Mouse (Mus musculus) liver, embryonic 16.5 days (tissue): Measurements from ENCODE around the gene Ncoa4. TPM values are rescaled to one million over a fixed set of nuclear protein-coding genes. Genes with fewer than 3 reads are reported as not detected.
"Not testable (repeated sequence)": the region's sequence is repeated elsewhere in the genome, so short reads cannot be mapped to it uniquely, and the experiment has no call there.

ENCODE experiments used
- ATAC-seq: fragments of 200-750 bp; cut with Nextera tagmentation; 2 replicates; pipeline ENCODE4 v1.8.0; 2017; ENCODE audit warnings: low read depth, mild to moderate bottlenecking, moderate number of reproducible peaks, moderate library complexity
- H3K27ac ChIP-seq: fragments of 300-500 bp; sonication (generic); 2 replicates; pipeline ENCODE4 v1.5.1; 2014; ENCODE audit warnings: mild to moderate bottlenecking, low read length
- H3K27me3 ChIP-seq: fragments of 300-500 bp; sonication (generic); 2 replicates; pipeline ENCODE4 v1.6.1; 2014; ENCODE audit warnings: low read depth, low read length, mixed read lengths; ENCODE audit not compliant: control insufficient read depth, insufficient read depth
- H3K36me3 ChIP-seq: fragments of 300-500 bp; sonication (generic); 2 replicates; pipeline ENCODE4 v1.6.1; 2014; ENCODE audit warnings: mild to moderate bottlenecking; ENCODE audit not compliant: control insufficient read depth, insufficient read depth
- H3K4me1 ChIP-seq: fragments of 300-500 bp; sonication (generic); 2 replicates; pipeline ENCODE4 v1.6.1; 2014; ENCODE audit warnings: low read depth, low read length, mixed read lengths; ENCODE audit not compliant: control insufficient read depth
- H3K4me2 ChIP-seq: fragments of 300-500 bp; sonication (generic); 2 replicates; pipeline ENCODE4 v1.6.1; 2014; ENCODE audit warnings: low read depth, low read length, mixed read lengths
- H3K4me3 ChIP-seq: fragments of 300-500 bp; sonication (generic); 2 replicates; pipeline ENCODE4 v1.5.1; 2014; ENCODE audit warnings: low read depth, mild to moderate bottlenecking, low read length
- H3K9ac ChIP-seq: fragments of 300-500 bp; sonication (generic); 2 replicates; pipeline ENCODE4 v1.6.1; 2014; ENCODE audit warnings: low read depth, low read length
- H3K9me3 ChIP-seq: fragments of 300-500 bp; sonication (generic); replicated peaks from 2 replicates; pipeline ENCODE4 v1.6.1; 2016; ENCODE audit warnings: low read length; ENCODE audit not compliant: control insufficient read depth
- WGBS: fragments of 180-500 bp; shearing (Covaris S2); extraction: QIAGEN DNeasy Blood & Tissue Kit; methylation state at CpG from one replicate; pipeline ENCODE4 v1.1.7; 2014; ENCODE audit not compliant: insufficient replicate concordance; 5-methylcytosine and 5-hydroxymethylcytosine counted together
- polyA plus RNA-seq: library from polyadenylated mRNA; unstranded; fragments of >200 nt; fragmentation: Nextera tagmentation; extraction: Ambion mirVana; gene quantifications from 2 replicates; pipeline ENCODE4 v1.2.1, GENCODE M21; 2015

Ncoa4 gene
- polyA plus RNA-seq, 1 experiment from 2014 or later: 363 TPM

DNA sequence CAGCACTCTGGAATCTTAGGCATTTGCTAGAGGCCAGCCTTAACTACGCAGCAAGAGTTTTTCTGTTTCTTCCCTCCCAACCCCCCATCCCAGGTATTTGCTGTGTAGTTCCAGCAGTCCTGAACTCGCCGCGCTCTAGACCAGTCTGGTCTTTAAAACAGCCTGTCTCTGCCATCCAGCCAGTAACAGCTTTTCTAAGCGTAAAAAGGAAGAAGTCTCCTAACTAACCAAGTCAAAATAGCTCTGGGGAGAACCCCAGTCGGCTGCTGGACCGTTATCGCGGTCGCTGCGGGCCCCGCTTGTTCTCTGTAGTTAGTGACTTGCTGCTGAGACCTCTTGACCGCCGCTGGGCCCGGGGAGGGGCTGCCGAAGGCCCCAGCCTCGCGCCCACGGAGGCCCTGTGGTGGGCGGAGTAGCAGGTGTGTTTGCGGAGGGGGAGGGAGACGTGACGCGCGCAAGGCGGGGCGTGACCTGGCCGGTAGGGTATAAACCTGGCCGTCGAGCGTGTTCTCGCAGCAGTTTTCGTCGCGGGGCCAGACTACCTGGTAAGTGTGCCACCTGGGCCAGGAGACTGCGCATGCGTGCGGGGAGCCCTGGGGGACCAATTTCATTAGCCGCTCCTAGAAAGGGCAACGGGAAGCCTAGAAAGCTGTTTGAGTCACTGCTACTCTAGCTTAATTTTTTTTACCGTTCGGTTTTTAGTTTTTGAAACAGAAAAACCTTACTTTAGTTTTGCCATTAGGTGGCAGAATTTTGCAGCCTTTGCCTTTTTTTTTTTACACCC, 5.8 kb downstream of the Ncoa4 start:
- Histone ChIP-seq H3K36me3 (peaks cover 11% of the 10 kb centered on the region), H3K4me2 (peak overlapping the region; percentile 82), H3K27me3 (no peaks in the 10 kb centered on the region), H3K4me3 (peak overlapping the region; percentile 69), H3K27ac (peak overlapping the region; percentile 99), H3K9ac (peak overlapping the region; percentile 76), H3K9me3 (no peaks in the 10 kb centered on the region), H3K4me1 (peaks cover 75% of the 10 kb centered on the region)
- peak; percentile 81 for ATAC-seq
- whole genome bisulfite sequencing: under 1% methylated on average over 42 of the region's 42 CpGs

DNA sequence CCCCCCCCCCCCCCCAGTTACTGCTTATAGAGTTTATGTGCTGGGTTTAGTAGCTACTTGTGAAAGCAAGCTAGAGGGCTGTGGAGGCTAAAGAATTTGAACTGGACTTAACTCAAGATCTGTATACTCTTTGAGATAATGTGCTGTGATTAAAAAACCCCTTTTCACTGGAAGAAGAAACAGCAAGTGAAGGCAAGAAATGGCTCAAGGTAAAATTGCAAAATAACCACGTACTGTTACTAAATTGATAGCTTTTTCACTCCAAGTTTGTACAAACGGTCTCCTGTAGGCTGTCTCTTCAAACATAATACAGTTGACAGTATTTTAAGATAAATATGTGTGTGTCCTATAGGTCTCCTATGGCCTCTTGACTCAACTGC, 6.4 kb downstream of the Ncoa4 start:
- 19% methylated on average over 2 of the region's 2 CpGs for WGBS
- Histone ChIP-seq H3K4me2 (peak overlapping the region; percentile 82), H3K36me3 (peaks cover 17% of the 10 kb centered on the region), H3K4me3 (peak overlapping the region; percentile 69), H3K4me1 (peaks cover 76% of the 10 kb centered on the region), H3K9me3 (no peaks in the 10 kb centered on the region), H3K9ac (peak overlapping the region; percentile 76), H3K27me3 (no peaks in the 10 kb centered on the region), H3K27ac (peak overlapping the region; percentile 99)
- no peak for ATAC-seq

DNA sequence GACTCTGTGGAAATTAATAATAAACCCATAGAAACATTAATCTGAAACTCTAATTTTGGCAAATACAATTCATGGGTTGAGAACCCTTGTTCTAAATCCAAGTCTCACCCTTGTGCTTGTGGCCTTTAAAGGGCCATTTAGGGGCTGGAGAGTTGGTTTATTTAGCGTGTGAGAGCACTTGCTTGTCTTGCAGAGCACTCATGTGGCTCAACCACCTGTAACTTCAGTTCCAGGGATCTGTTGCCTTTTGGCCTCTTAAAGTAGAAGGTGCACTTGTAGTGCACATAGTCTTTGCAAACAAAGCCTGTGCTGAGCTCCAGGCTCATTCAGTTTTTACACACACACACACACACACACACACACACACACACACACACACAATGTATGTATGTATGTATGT, 7.2 kb downstream of the Ncoa4 start:
- peaks cover 69% of the 10 kb centered on the region for H3K4me1 ChIP-seq

DNA sequence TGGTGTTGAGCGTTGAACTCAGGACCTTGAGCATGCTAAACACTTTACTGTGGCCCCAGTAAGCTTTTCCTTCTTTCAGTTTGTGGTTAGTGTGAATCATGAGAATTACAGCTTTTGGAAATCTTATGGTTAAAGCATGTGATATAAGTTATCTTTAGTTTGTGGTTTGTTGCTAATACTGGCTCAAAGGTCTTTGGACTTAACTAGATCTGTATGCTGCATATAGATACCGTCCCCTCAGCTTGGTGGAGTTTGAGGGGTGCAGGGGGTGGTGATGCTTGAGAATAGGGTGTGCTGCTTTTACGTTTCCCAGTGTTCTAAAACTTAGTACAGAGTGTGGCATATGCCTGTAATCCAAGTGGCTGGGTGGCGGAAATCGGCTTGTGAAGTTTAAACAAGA, 7.7 kb downstream of the Ncoa4 start:
- H3K9me3 ChIP-seq: no peaks in the 10 kb centered on the region
- peak overlapping the region; percentile 69 for H3K4me3 ChIP-seq
- peaks cover 26% of the 10 kb centered on the region for H3K36me3 ChIP-seq
- 23% methylated on average over 5 of the region's 5 CpGs for WGBS
- H3K4me2 ChIP-seq: peak overlapping the region; percentile 82
- H3K27ac ChIP-seq: peak overlapping the region; percentile 99
- ATAC-seq: 0 out of 2 replicates have a peak, but pooled peaks have one; percentile 19
- no peaks in the 10 kb centered on the region for H3K27me3 ChIP-seq
- peaks cover 64% of the 10 kb centered on the region for H3K4me1 ChIP-seq
- H3K9ac ChIP-seq: peak overlapping the region; percentile 76

More for the DNA sequence above, 7.2 kb downstream of the Ncoa4 start:
- WGBS: 3% methylated on average over 1 of the region's 1 CpGs
- peak overlapping the region; percentile 69 for H3K4me3 ChIP-seq
- H3K9me3 ChIP-seq: no peaks in the 10 kb centered on the region
- H3K36me3 ChIP-seq: peaks cover 24% of the 10 kb centered on the region
- H3K4me2 ChIP-seq: peak overlapping the region; percentile 82
- H3K27ac ChIP-seq: peak overlapping the region; percentile 99
- peak overlapping the region; percentile 76 for H3K9ac ChIP-seq
- H3K27me3 ChIP-seq: no peaks in the 10 kb centered on the region
- no peak for ATAC-seq

DNA sequence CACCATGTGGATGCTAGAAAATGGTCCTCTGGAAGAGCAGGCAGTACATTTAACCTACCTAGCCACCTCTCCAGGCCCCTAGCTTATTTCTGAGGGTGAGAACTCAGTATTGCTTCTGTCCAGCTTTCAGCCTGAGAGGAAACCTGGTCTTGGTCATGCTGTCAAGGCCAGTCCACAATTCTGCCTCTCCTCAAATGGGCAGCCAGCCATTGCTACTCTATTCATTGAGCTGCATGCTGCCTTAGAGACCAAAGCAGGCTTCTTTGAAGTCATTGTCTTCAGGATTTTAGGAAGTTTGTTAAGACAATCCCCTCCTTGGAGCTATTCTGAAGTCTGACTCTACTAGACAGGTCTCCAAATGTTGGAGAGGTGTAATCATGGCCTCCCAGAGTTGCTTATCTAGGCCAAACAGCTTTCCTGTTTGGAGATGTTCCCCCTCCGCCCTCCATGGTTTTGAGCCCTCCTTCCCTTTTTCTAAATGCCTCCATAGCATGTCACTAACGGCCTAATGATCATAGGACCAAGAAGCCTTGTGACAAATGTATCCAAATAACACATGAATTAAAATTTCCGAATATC, 9.1 kb downstream of the Ncoa4 start:
- 12% methylated on average over 3 of the region's 3 CpGs for WGBS
- H3K27ac ChIP-seq: peak overlapping the region; percentile 99
- peak; percentile 81 for ATAC-seq
- peak overlapping the region; percentile 76 for H3K9ac ChIP-seq
- peak overlapping the region; percentile 69 for H3K4me3 ChIP-seq
- H3K4me2 ChIP-seq: peak overlapping the region; percentile 82
- peaks cover 39% of the 10 kb centered on the region for H3K36me3 ChIP-seq
- peaks cover 51% of the 10 kb centered on the region for H3K4me1 ChIP-seq
- no peaks in the 10 kb centered on the region for H3K27me3 ChIP-seq
- H3K9me3 ChIP-seq: no peaks in the 10 kb centered on the region

DNA sequence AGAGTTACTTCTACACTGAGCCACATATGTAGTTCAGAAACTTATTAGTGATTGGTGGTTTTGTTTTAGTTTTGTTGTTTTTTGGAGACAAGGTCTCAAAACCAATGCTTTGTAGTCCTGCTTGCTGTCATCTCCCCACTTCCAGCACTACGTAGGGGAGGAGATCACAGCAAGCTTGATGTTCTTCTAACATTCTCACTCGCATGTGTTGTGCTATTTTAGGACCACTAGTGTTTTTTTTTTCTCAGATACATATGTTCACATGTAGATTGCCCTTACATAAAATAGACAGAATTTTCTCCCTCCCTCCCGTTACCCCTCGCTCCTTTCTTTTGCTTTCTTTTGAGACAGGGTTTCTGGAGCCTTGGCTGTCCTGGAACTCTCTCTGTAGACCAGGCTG, 10.5 kb downstream of the Ncoa4 start:
- peak overlapping the region; percentile 69 for H3K4me3 ChIP-seq
- H3K9ac ChIP-seq: peak overlapping the region; percentile 68

DNA sequence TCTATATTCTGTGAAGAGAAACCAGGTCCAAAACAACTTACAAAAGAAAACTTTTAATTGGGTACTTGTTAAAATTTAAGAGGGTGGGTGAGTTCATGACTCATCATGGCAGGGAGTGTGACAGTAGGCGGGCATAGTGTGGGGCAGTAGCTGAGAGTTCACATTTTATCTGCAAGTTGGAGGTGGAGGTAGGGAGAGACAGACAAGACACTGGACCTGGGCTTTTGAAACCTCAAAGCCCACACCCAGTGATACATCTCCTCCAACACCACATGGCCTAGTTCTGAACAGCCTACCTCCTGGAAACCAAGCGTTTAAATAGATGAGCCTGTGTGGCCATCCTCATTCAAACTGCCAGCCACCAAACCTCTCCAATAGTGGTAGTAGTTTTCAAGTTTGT, 15.6 kb downstream of the Ncoa4 start:
- Histone ChIP-seq H3K36me3 (peaks cover 65% of the 10 kb centered on the region), H3K9ac (no peak overlapping the region), H3K4me1 (peaks cover 13% of the 10 kb centered on the region), H3K27ac (no peak overlapping the region), H3K9me3 (no peaks in the 10 kb centered on the region), H3K4me3 (no peak overlapping the region), H3K27me3 (no peaks in the 10 kb centered on the region), H3K4me2 (no peak overlapping the region)
- ATAC-seq: peak; percentile 33; the same call in 1 of the 2 replicates
- whole genome bisulfite sequencing: 51% methylated on average over 2 of the region's 2 CpGs

More for the DNA sequence above, 10.5 kb downstream of the Ncoa4 start:
- no peaks in the 10 kb centered on the region for H3K9me3 ChIP-seq
- H3K4me1 ChIP-seq: peaks cover 40% of the 10 kb centered on the region
- H3K27me3 ChIP-seq: no peaks in the 10 kb centered on the region
- peaks cover 48% of the 10 kb centered on the region for H3K36me3 ChIP-seq
- 84% methylated on average over 4 of the region's 4 CpGs for WGBS
- ATAC-seq: no peak
- peak overlapping the region; percentile 83 for H3K27ac ChIP-seq
- peak overlapping the region; percentile 82 for H3K4me2 ChIP-seq

DNA sequence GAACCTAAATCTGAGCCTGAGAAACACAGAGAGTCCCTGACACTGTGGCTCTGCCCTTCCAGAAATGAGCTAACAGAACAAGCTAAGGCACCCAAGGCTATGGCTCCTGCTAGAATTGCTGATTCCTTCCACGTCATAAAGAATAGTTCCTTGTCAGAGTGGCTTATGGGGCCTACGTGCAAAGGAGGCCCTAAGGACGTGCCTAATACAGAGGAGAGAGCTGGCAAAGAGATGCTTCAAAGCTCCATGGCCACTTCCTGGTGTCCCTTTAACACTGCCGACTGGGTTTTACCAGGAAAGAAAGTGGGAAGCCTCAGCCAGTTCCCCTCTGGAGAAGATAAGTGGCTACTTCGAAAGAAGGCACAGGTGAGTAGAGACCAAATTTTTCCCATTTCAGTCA, 16.9 kb downstream of the Ncoa4 start:
- ATAC-seq, H3K4me1 ChIP-seq, H3K4me3 ChIP-seq, H3K27me3 ChIP-seq, H3K27ac ChIP-seq, H3K9ac ChIP-seq, H3K9me3 ChIP-seq, H3K4me2 ChIP-seq: not testable (repeated sequence)
- 74% methylated on average over 4 of the region's 5 CpGs for WGBS
- H3K36me3 ChIP-seq: peaks cover 64% of the 10 kb centered on the region
